Mouse (Mus musculus): Measurements from ENCODE around the gene Gm30737.
"Not testable (repeated sequence)": the region's sequence is repeated elsewhere in the genome, so short reads cannot be mapped to it uniquely, and the experiment has no call there.

Gene Gm30737

DNA sequence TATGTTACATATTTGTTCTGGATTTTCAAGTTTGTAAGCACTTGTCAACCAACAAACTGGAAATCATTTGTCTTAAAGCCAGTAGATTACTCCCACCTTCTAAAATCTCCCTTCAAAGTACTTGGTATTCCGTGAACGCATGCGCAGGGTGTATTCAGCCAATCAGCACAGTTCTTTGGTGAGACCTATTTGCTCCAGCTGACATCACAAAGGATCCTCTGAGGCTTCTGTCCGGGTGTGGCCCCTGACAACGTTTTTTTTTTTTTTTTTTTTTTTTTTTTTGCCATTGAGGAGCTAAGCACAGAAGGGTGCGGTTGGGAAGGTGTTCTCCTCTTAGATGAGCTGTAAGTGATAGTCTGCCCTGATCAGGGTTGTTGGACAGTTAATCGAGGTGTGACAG, at the start of gene Gm30737:
Gm30737 (plus strand) TSS at position 301 of the 400 bp plus-strand sequence.
- DNase-seq (ENCODE audit: low spot score) = not testable (repeated sequence)
